Mouse (Mus musculus): ENCODE measurements around the gene Mrpl1.
A peak's percentile ranks its signal among the peaks of the same experiment; 100 is the strongest.

Gene Mrpl1

DNA sequence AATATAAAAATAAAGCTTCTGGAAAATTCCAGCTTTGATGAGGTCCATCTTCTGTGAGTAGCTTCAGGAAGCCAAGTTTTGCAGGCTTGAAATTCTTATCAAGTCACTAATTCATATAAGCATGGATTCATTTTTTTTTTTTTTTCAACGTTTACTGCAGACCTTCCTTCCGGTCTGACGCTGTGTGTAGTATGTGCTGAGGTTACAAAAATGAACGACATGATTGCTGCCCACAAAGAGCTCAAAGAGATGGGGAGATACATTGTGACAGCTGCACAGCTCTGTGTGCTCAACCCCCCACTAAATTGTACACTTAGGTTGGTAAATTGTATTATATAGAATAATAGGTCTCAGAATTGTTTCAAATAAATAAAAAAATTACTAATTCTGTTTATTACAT, 750 bp upstream of the Mrpl1 start:
- no peak for DNase-seq

DNA sequence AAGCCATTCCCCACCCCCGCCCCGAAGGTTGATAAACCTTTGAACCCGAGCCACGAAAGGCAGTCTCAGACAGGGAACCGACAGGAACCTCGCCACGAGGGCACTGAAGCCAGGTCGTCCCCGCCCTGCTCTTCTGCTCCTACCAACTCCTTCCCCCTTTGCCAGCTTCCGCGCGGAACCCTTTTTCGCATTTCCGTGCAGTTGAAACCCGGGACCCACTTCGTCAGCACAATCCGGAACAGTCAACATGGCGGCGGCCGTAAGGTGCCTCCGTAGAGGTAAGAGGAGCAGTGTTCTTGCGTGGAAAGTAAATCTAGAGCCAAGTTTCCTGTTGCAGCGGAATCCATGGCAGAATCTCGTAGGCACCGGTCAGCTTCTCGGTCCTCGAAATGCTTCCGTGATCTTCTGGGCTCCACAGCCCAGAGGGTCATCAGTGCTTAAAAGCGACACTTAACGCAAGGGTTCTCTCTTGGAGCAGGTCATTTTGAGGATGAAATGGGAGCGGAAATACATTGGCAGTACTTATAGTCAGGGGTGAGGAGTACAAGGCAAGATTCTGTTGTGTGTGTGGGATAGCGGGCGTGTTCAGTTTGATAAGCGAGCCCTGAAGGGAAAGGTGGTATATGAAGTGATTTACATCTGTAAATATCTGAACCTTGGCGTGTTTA, 757 bp downstream of the Mrpl1 start:
- DNase-seq: peak; percentile 95

- no peak for DNase-seq
Measured at GRCm38 (mm10) chr5:96218648-96219047, 9.4 kb downstream of the Mrpl1 start.

- DNase-seq: no peak
Measured at GRCm38 (mm10) chr5:96219512-96219911, 10.2 kb downstream of the Mrpl1 start.

- no peak for DNase-seq
Measured at GRCm38 (mm10) chr5:96221298-96221697, 12.0 kb downstream of the Mrpl1 start.

GRCm38 (mm10) chr5:96221812-96222585, 12.7 kb downstream of the Mrpl1 start:
- DNase-seq: peak; percentile 71

- DNase-seq: no peak
Measured at GRCm38 (mm10) chr5:96222964-96223363, 13.7 kb downstream of the Mrpl1 start.

GRCm38 (mm10) chr5:96226490-96226889, 17.2 kb downstream of the Mrpl1 start:
- no peak for DNase-seq

- DNase-seq: no peak
Measured at GRCm38 (mm10) chr5:96228967-96229366, 19.7 kb downstream of the Mrpl1 start.

DNA sequence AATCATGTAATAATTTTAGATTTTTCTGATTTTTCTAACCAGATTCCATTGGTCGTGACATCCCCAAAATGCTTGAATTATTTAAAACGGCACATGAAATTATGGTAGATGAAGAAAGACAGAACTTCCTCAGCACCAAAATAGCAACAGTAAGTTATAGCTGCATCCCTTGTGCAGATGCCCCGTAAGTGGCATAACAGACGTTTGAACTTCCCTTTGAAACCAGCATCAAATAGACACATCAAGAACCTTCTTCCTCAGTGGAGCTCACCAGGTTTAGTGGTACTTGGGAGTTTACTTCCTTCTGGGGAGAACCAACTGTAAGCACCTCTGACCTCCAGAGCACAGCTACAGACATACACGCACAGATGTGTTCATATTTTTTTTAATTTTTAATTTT, 29.5 kb downstream of the Mrpl1 start:
- no peak for DNase-seq

DNA sequence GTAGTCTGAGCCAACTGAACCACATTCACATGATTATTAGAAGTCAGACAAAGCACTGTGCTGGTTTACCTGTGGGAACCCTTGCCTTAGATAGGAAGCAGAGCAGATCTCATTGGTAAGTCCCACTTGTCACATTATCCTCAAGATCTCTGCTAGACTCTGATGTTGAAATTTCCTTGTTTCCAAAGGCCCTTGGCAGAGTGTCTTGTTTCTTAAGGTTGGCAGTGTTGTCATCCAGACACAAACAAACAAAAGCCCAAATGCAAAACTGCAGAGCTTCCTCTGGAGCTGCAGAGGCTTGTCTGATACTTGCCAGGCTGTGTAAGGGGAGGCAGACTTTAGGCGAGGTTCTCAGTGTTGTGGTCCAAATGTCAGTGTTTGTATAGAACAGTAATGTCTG, 31.6 kb downstream of the Mrpl1 start:
- DNase-seq: no peak

DNA sequence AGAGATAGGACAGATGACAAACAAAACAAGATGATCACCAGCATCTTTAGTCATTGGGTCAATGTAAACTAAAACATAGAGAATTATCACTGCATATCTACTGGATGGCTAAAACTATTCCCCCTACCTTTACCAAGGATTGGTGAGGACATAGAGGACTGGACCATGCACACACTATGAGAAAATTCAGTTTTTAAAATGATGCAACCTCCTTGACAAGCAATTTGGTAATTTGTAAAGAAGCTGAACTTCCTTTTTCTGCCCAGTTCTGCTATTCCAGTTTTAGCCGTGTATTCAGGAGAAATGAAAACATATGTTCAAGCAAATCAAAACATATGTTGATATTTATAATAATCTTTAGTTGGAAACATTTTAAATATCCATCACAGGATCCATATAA, 35.2 kb downstream of the Mrpl1 start:
- no peak for DNase-seq

DNA sequence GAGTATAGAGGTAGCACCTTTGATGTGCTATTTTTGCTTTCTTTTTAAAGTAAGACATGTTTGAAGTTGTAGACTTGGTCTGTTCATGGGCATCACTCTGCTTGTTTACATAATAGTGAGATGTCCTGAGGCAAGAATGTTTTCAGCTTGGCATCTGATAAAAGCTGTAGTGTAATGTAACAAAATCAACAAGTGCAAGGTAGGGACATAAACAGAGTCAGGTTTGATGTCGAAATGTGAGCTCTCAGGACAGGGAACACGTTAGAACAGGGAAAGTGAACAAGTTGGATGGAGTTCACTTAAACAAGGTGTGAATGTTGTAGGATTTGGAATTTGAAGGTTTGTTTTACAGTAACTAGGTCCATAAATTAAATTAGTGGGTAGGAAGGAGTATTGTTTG, 44.7 kb downstream of the Mrpl1 start:
- no peak for DNase-seq

- DNase-seq: no peak
Measured at GRCm38 (mm10) chr5:96255166-96255565, 45.9 kb downstream of the Mrpl1 start.

- no peak for DNase-seq
Measured at GRCm38 (mm10) chr5:96258210-96258609, 48.9 kb downstream of the Mrpl1 start.

DNA sequence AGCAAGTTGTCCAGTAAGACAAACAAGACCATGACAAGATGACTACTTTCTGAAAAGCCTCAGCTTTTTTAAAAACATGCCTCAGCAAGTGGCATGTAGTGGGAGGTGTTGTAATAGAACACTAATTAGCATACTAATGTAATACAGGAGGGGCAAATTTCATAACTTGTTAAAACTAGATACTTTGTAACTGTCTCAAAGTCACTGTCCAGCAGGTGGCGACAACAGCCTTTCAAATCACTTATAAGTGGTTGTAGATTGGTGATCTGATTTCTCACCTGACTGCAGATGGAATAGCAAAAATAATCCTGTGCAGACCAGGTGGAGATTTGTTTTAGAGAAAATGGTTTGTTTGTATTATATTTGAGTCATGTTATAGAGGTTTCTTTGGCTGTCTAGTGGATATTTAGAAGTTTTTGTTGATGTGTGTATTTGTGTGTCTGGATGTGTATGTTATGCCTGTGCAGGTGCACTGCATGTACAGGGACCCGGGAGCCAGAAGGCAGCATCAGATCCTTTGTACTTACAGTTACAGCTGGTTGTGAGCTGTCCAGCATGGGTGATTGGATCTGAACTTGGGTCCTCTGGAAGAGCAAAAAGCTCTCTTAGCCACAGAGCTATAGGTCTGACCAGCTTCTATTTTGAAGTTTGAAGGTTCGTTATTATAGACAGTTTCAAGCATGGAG, 57.9 kb downstream of the Mrpl1 start:
- DNase-seq: peak; percentile 88

DNA sequence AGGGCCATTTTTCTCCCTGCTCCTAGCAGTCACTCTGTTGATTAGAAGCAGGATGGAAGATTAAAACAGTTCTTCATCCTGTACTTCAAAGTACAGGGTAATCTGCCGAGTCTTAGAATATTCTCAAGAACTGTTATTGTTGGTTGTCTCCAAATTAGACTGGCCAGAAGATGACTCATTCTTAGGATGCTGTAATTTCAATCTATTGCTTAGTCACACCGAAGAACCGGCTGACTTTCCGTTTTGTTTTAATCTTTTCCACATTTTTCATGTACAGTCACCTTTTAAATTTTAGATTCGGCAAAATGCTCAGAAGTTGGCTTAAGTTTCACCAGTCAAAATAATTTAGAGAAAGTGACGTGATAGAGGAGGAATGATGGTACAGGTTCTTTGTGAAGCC, 61.8 kb downstream of the Mrpl1 start:
- no peak for DNase-seq

- DNase-seq: no peak
Measured at GRCm38 (mm10) chr5:96305786-96306185, 96.5 kb downstream of the Mrpl1 start.

DNA sequence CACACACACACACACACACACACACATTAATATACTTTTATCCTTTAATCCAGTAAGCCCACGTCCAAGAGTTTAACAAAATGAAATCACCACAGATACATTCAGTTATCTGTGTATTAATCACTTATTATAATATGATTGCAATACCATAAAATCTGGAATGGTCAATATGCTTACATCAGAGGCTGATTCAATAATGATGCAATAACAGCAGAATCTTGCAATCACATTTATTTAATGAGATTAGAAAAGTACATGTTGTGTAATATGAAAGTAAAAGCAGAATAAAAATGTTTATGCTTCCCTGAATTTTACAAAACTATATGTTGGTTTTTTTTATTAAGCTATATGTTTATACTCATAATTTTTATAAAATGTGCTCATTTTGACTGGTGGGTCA, 97.0 kb downstream of the Mrpl1 start:
- DNase-seq: no peak

- no peak for DNase-seq
Measured at GRCm38 (mm10) chr5:96306826-96307225, 97.5 kb downstream of the Mrpl1 start.

GRCm38 (mm10) chr5:96308086-96308485, 98.8 kb downstream of the Mrpl1 start:
- DNase-seq: no peak

GRCm38 (mm10) chr5:96308645-96309044, 99.4 kb downstream of the Mrpl1 start:
- no peak for DNase-seq

DNA sequence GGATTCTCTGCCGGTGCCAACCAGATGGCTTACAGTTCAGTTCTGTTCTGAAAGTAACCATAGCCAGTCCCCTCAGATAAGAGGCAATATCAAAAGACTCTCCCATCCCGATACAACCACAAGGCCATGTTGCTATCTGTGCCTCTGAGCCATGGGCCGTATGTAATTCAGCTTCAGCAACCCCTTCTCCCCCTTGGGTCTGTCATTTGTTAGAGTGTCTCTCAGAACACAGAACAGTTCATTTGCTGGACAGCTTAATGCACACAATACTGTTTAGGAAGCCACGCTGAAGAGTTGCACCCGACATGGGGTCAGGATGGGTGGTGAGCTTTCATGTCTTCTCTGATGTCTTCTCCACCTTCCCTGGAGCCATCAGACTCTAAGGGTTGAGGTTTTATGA, 100.3 kb downstream of the Mrpl1 start:
- no peak for DNase-seq

- no peak for DNase-seq
Measured at GRCm38 (mm10) chr5:96311677-96312076, 102.4 kb downstream of the Mrpl1 start.

Measured in lung, postnatal 36 days (tissue).